Mouse (Mus musculus) forebrain, embryonic 15.5 days (tissue): ENCODE results near the gene Mterf1a. TPM values are rescaled to one million over a fixed set of nuclear protein-coding genes. Genes with fewer than 3 reads are reported as not detected.
A peak's percentile ranks its signal among the peaks of the same experiment; 100 is the strongest.
"Not testable (repeated sequence)": the region's sequence is repeated elsewhere in the genome, so short reads cannot be mapped to it uniquely, and the experiment has no call there.

Source experiments
- ATAC-seq: fragments of 200-750 bp; cut with Nextera tagmentation; replicated peaks from 2 replicates; pipeline ENCODE4 v1.8.0; 2017; ENCODE audit warnings: mild to moderate bottlenecking, moderate TSS enrichment, moderate library complexity
- H3K27ac ChIP-seq: fragments of 300-500 bp; sonication (generic); replicated peaks from 2 replicates; pipeline ENCODE4 v1.5.1; 2015; ENCODE audit warnings: mild to moderate bottlenecking, inconsistent platforms
- H3K27me3 ChIP-seq: fragments of 300-500 bp; sonication (generic); 2 replicates; pipeline ENCODE4 v1.6.1; 2015; ENCODE audit warnings: inconsistent platforms
- H3K36me3 ChIP-seq: fragments of 300-500 bp; sonication (generic); 2 replicates; pipeline ENCODE4 v1.6.1; 2015; ENCODE audit warnings: mild to moderate bottlenecking, inconsistent platforms
- H3K4me1 ChIP-seq: fragments of 300-500 bp; sonication (generic); 2 replicates; pipeline ENCODE4 v1.6.1; 2015; ENCODE audit warnings: inconsistent platforms
- H3K4me2 ChIP-seq: fragments of 300-500 bp; sonication (generic); replicated peaks from 2 replicates; pipeline ENCODE4 v1.6.1; 2015; ENCODE audit warnings: mild to moderate bottlenecking, inconsistent platforms
- H3K4me3 ChIP-seq: fragments of 300-500 bp; sonication (generic); 2 replicates; pipeline ENCODE4 v1.5.1; 2015; ENCODE audit warnings: mild to moderate bottlenecking, inconsistent platforms
- H3K9ac ChIP-seq: fragments of 300-500 bp; sonication (generic); replicated peaks from 2 replicates; pipeline ENCODE4 v1.6.1; 2015; ENCODE audit warnings: mild to moderate bottlenecking, inconsistent platforms
- H3K9me3 ChIP-seq: fragments of 300-500 bp; sonication (generic); 2 replicates; pipeline ENCODE4 v1.6.1; 2016; ENCODE audit warnings: inconsistent platforms
- WGBS: fragments of 180-500 bp; shearing (Covaris S2); methylation state at CpG from one replicate; pipeline ENCODE4 v1.1.7; 2015; ENCODE audit warnings: mixed read lengths; 5-methylcytosine and 5-hydroxymethylcytosine counted together
- polyA plus RNA-seq: library from polyadenylated mRNA; unstranded; fragments of >200 nt; fragmentation: Nextera tagmentation; extraction: Ambion mirVana; gene quantifications from 2 replicates; pipeline ENCODE4 v1.2.1, GENCODE M21; 2015

Gene Mterf1a
- polyA plus RNA-seq, 1 experiment from 2014 or later, result 9.3 TPM

GRCm38 (mm10) chr5:3927801-3928689 lies 34.3 kb upstream of the Mterf1a start, which contains the start of gene Akap9:
Akap9 (plus strand) TSS chr5:3928054.
- Histone ChIP-seq H3K4me1 (peaks cover 40% of the 10 kb centered on the region), H3K27ac (peak within 1 kb of the TSS; percentile 98), H3K4me2 (peak within 1 kb of the TSS; percentile 59), H3K36me3 (no peaks in the 10 kb centered on the region), H3K4me3 (peak within 1 kb of the TSS; percentile 93), H3K9ac (peak within 1 kb of the TSS; percentile 98), H3K9me3 (no peaks in the 10 kb centered on the region), H3K27me3 (no peaks in the 10 kb centered on the region)
- peak; percentile 84 for ATAC-seq
- WGBS, result under 1% methylated on average over 78 of the region's 82 CpGs

- H3K4me1 ChIP-seq, result peaks cover 29% of the 10 kb centered on the region
- no peaks in the 10 kb centered on the region for H3K27me3 ChIP-seq
- ATAC-seq, result no peak
- no peak overlapping the region for H3K27ac ChIP-seq
- no peak overlapping the region for H3K4me2 ChIP-seq
- no peak overlapping the region for H3K9ac ChIP-seq
- H3K4me3 ChIP-seq, result no peak overlapping the region
- WGBS, result 12% methylated on average over 4 of the region's 4 CpGs
- H3K36me3 ChIP-seq, result no peaks in the 10 kb centered on the region
- no peaks in the 10 kb centered on the region for H3K9me3 ChIP-seq
These were observed 32.9 kb upstream of the Mterf1a start for GRCm38 (mm10) chr5:3926666-3927065.

GRCm38 (mm10) chr5:3922350-3922749 lies 28.6 kb upstream of the Mterf1a start:
- 85% methylated on average over 2 of the region's 2 CpGs for WGBS
- no peak overlapping the region for H3K27ac ChIP-seq

GRCm38 (mm10) chr5:3905471-3905870 lies 11.7 kb upstream of the Mterf1a start:
- WGBS, result 66% methylated on average over 2 of the region's 2 CpGs
- no peaks in the 10 kb centered on the region for H3K4me1 ChIP-seq
- no peaks in the 10 kb centered on the region for H3K27me3 ChIP-seq
- H3K27ac ChIP-seq, result no peak overlapping the region
- ATAC-seq, result no peak
- H3K36me3 ChIP-seq, result no peaks in the 10 kb centered on the region
- H3K4me2 ChIP-seq, result no peak overlapping the region
- H3K9ac ChIP-seq, result no peak overlapping the region
- H3K9me3 ChIP-seq, result no peaks in the 10 kb centered on the region
- H3K4me3 ChIP-seq, result no peak overlapping the region

More at GRCm38 (mm10) chr5:3922350-3922749, 28.6 kb upstream of the Mterf1a start:
- Histone ChIP-seq H3K4me3 (no peak overlapping the region), H3K4me1 (peaks cover 6% of the 10 kb centered on the region), H3K4me2 (no peak overlapping the region), H3K9me3 (no peaks in the 10 kb centered on the region), H3K36me3 (no peaks in the 10 kb centered on the region), H3K9ac (no peak overlapping the region), H3K27me3 (no peaks in the 10 kb centered on the region)
- ATAC-seq, result no peak

- not testable (repeated sequence) for H3K27ac ChIP-seq, H3K9ac ChIP-seq, H3K36me3 ChIP-seq, H3K4me2 ChIP-seq, ATAC-seq, H3K9me3 ChIP-seq, H3K27me3 ChIP-seq
- Histone ChIP-seq H3K4me3 (peak overlapping the region; percentile 30; the same call in 1 of the 2 replicates), H3K4me1 (peaks cover 10% of the 10 kb centered on the region)
- 93% methylated on average over 4 of the region's 4 CpGs for WGBS
These were observed 524 bp upstream of the Mterf1a start for GRCm38 (mm10) chr5:3894294-3894619.

- Histone ChIP-seq H3K4me2 (no peak overlapping the region), H3K27ac (no peak overlapping the region), H3K36me3 (no peaks in the 10 kb centered on the region), H3K9ac (no peak overlapping the region), H3K27me3 (no peaks in the 10 kb centered on the region), H3K4me1 (peaks cover 10% of the 10 kb centered on the region), H3K4me3 (no peak overlapping the region), H3K9me3 (no peaks in the 10 kb centered on the region)
- ATAC-seq, result no peak
These were observed 4.5 kb downstream of the Mterf1a start for GRCm38 (mm10) chr5:3889201-3889600.

- H3K4me3 ChIP-seq, H3K9me3 ChIP-seq, H3K27ac ChIP-seq, H3K9ac ChIP-seq, H3K4me2 ChIP-seq, H3K27me3 ChIP-seq, H3K36me3 ChIP-seq, H3K4me1 ChIP-seq, ATAC-seq: not testable (repeated sequence)
- WGBS, result 93% methylated on average over 7 of the region's 7 CpGs
These were observed 6.9 kb downstream of the Mterf1a start for GRCm38 (mm10) chr5:3886862-3887261.

- no peak overlapping the region for H3K4me3 ChIP-seq
- no peak overlapping the region for H3K27ac ChIP-seq
- H3K4me2 ChIP-seq, result no peak overlapping the region
- no peaks in the 10 kb centered on the region for H3K27me3 ChIP-seq
- no peak for ATAC-seq
- no peaks in the 10 kb centered on the region for H3K4me1 ChIP-seq
- H3K9ac ChIP-seq, result no peak overlapping the region
- H3K9me3 ChIP-seq, result no peaks in the 10 kb centered on the region
- H3K36me3 ChIP-seq, result no peaks in the 10 kb centered on the region
- 54% methylated on average over 3 of the region's 3 CpGs for WGBS
These were observed 20.2 kb downstream of the Mterf1a start for GRCm38 (mm10) chr5:3873485-3873884.

- Histone ChIP-seq H3K27ac (no peak overlapping the region), H3K4me2 (no peak overlapping the region), H3K4me3 (no peak overlapping the region), H3K36me3 (no peaks in the 10 kb centered on the region), H3K27me3 (no peaks in the 10 kb centered on the region), H3K9ac (no peak overlapping the region), H3K4me1 (no peaks in the 10 kb centered on the region), H3K9me3 (no peaks in the 10 kb centered on the region)
- WGBS, result 15% methylated on average over 1 of the region's 1 CpGs
- ATAC-seq, result no peak
These were observed 21.4 kb downstream of the Mterf1a start for GRCm38 (mm10) chr5:3872348-3872747.

- Histone ChIP-seq H3K4me3 (no peak overlapping the region), H3K4me2 (no peak overlapping the region), H3K36me3 (no peaks in the 10 kb centered on the region), H3K27ac (no peak overlapping the region), H3K9ac (no peak overlapping the region), H3K27me3 (no peaks in the 10 kb centered on the region), H3K9me3 (no peaks in the 10 kb centered on the region), H3K4me1 (no peaks in the 10 kb centered on the region)
- ATAC-seq, result no peak
- WGBS, result 82% methylated on average over 4 of the region's 4 CpGs
These were observed 23.6 kb downstream of the Mterf1a start for GRCm38 (mm10) chr5:3870161-3870560.

GRCm38 (mm10) chr5:3845026-3845425 lies 48.7 kb downstream of the Mterf1a start, which contains the start of gene Lrrd1:
Lrrd1 (plus strand) TSS chr5:3845173.
- no peaks in the 10 kb centered on the region for H3K9me3 ChIP-seq
- WGBS, result 9% methylated on average over 24 of the region's 24 CpGs
- peak; percentile 35 for ATAC-seq
- H3K4me3 ChIP-seq, result peak within 1 kb of the TSS; percentile 34
- H3K9ac ChIP-seq, result peak within 1 kb of the TSS; percentile 33
- no peak within 1 kb of the TSS for H3K27ac ChIP-seq
- no peaks in the 10 kb centered on the region for H3K27me3 ChIP-seq
- peaks cover 17% of the 10 kb centered on the region for H3K36me3 ChIP-seq
- peak within 1 kb of the TSS; percentile 53 for H3K4me2 ChIP-seq
- 0 out of 2 replicates have a peak, but pooled peaks cover 5% of the 10 kb centered on the region for H3K4me1 ChIP-seq
